Mouse (Mus musculus): ENCODE measurements around the gene Dtx2.

DNA sequence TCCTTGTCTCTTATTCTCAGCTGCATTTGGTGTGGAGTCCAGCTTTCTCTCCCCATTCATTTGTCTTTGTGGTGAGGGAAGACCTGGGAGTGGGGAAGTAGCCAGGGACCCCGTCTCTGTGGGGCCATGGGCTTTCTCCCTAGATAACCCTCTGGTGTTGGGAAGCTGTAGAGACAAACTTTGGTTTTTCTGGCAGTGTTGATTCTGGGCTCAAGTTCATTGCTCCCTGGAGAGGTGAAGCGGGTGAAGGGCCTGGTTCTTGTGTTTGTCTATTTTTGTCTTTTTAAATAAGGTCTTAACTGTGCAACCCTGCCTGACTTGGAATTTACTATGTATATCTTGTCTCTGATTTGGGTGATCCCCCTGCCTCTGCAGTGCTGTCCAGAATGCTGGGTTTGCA, 24.1 kb downstream of the Dtx2 start:
- TF ChIP-seq CTCF (IDR thresholded peaks at IDR 0.05; ENCODE audit: insufficient read depth, low read depth, low read length): no peak
- no peak for TF ChIP-seq POLR2A (IDR thresholded peaks at IDR 0.05; ENCODE audit: insufficient read depth, low read depth, low read length)

Measured in olfactory bulb, adult 2 months (tissue).